Mouse (Mus musculus): Measurements from ENCODE around the gene Polr2e. TPM values are rescaled to one million over a fixed set of nuclear protein-coding genes. Genes with fewer than 3 reads are reported as not detected.

Polr2e gene
- total and polyA plus RNA-seq, 2 experiments = 26.4 to 74.6 TPM

GRCm38 (mm10) chr10:80053259-80053780, 13.7 kb upstream of the Polr2e start:
- TF ChIP-seq CTCF (IDR thresholded peaks at IDR 0.05; ENCODE audit: low read depth, low read length) (no peak), POLR2A (IDR thresholded peaks at IDR 0.05; ENCODE audit: extremely low read depth, insufficient read depth, low read length) (peak; percentile 98)

GRCm38 (mm10) chr10:80052374-80052764, 12.8 kb upstream of the Polr2e start:
- Histone ChIP-seq H3K4me3 (ENCODE audit: insufficient read depth, low read depth, low read length) (no peak overlapping the region), H3K27me3 (ENCODE audit: control insufficient read depth, insufficient read depth, low read length) (no peaks in the 10 kb centered on the region), H3K4me1 (ENCODE audit: control insufficient read depth, insufficient read depth, low read length) (peaks cover 24% of the 10 kb centered on the region), H3K27ac (replicated peaks; ENCODE audit: insufficient read depth, low read depth, low read length) (peak overlapping the region; percentile 70), H3K79me2 (ENCODE audit: control insufficient read depth, insufficient read depth, low read length) (peaks cover 4% of the 10 kb centered on the region; the same call in 1 of the 2 replicates), H3K9ac (ENCODE audit: low read depth, low read length) (no peak overlapping the region), H3K36me3 (ENCODE audit: control insufficient read depth, insufficient read depth, low read length) (peaks cover 7% of the 10 kb centered on the region; the same call in 1 of the 2 replicates)
- TF ChIP-seq CTCF (IDR thresholded peaks at IDR 0.05; ENCODE audit: low read depth, low read length) = no peak
- no peak for TF ChIP-seq POLR2A (IDR thresholded peaks at IDR 0.05; ENCODE audit: extremely low read depth, insufficient read depth, low read length)
- 22% methylated on average over 5 of the region's 5 CpGs for WGBS
- DNase-seq (ENCODE audit: extremely low read depth, low read depth, low spot score) = peak; percentile 70

More at GRCm38 (mm10) chr10:80053259-80053780, 13.7 kb upstream of the Polr2e start:
- Histone ChIP-seq H3K9ac (ENCODE audit: low read depth, low read length) (peak overlapping the region; percentile 97), H3K79me2 (ENCODE audit: control insufficient read depth, insufficient read depth, low read length) (peaks cover 7% of the 10 kb centered on the region; the same call in 1 of the 2 replicates), H3K4me3 (ENCODE audit: insufficient read depth, low read depth, low read length) (peak overlapping the region; percentile 78), H3K4me1 (ENCODE audit: control insufficient read depth, insufficient read depth, low read length) (peaks cover 24% of the 10 kb centered on the region), H3K27me3 (ENCODE audit: control insufficient read depth, insufficient read depth, low read length) (no peaks in the 10 kb centered on the region), H3K36me3 (ENCODE audit: control insufficient read depth, insufficient read depth, low read length) (peaks cover 15% of the 10 kb centered on the region; the same call in 1 of the 2 replicates), H3K27ac (replicated peaks; ENCODE audit: insufficient read depth, low read depth, low read length) (peak overlapping the region; percentile 93)
- WGBS = under 1% methylated on average over 47 of the region's 47 CpGs
- DNase-seq (ENCODE audit: extremely low read depth, low read depth, low spot score) = peak; percentile 93

GRCm38 (mm10) chr10:80051618-80052373, 12.2 kb upstream of the Polr2e start:
- Histone ChIP-seq H3K4me3 (ENCODE audit: insufficient read depth, low read depth, low read length) (no peak overlapping the region), H3K36me3 (ENCODE audit: control insufficient read depth, insufficient read depth, low read length) (peaks cover 5% of the 10 kb centered on the region; the same call in 1 of the 2 replicates), H3K9ac (ENCODE audit: low read depth, low read length) (peak overlapping the region; percentile 23), H3K4me1 (ENCODE audit: control insufficient read depth, insufficient read depth, low read length) (peaks cover 24% of the 10 kb centered on the region), H3K27me3 (ENCODE audit: control insufficient read depth, insufficient read depth, low read length) (no peaks in the 10 kb centered on the region), H3K79me2 (ENCODE audit: control insufficient read depth, insufficient read depth, low read length) (peaks cover 2% of the 10 kb centered on the region; the same call in 1 of the 2 replicates), H3K27ac (replicated peaks; ENCODE audit: insufficient read depth, low read depth, low read length) (peak overlapping the region; percentile 70)
- peak; percentile 84 for DNase-seq (ENCODE audit: extremely low read depth, low read depth, low spot score)
- 31% methylated on average over 14 of the region's 14 CpGs for WGBS
- no peak for TF ChIP-seq POLR2A (IDR thresholded peaks at IDR 0.05; ENCODE audit: extremely low read depth, insufficient read depth, low read length)
- no peak for TF ChIP-seq CTCF (IDR thresholded peaks at IDR 0.05; ENCODE audit: low read depth, low read length)

GRCm38 (mm10) chr10:80050885-80051617, 11.5 kb upstream of the Polr2e start:
- DNase-seq (ENCODE audit: extremely low read depth, low read depth, low spot score) = no peak
- 64% methylated on average over 15 of the region's 15 CpGs for WGBS
- Histone ChIP-seq H3K9ac (ENCODE audit: low read depth, low read length) (peak overlapping the region; percentile 23; the same call in 1 of the 2 replicates), H3K79me2 (ENCODE audit: control insufficient read depth, insufficient read depth, low read length) (peaks cover 2% of the 10 kb centered on the region; the same call in 1 of the 2 replicates), H3K27me3 (ENCODE audit: control insufficient read depth, insufficient read depth, low read length) (no peaks in the 10 kb centered on the region), H3K4me1 (ENCODE audit: control insufficient read depth, insufficient read depth, low read length) (peaks cover 24% of the 10 kb centered on the region), H3K36me3 (ENCODE audit: control insufficient read depth, insufficient read depth, low read length) (peaks cover 5% of the 10 kb centered on the region; the same call in 1 of the 2 replicates), H3K27ac (replicated peaks; ENCODE audit: insufficient read depth, low read depth, low read length) (peak overlapping the region; percentile 70), H3K4me3 (ENCODE audit: insufficient read depth, low read depth, low read length) (no peak overlapping the region)
- no peak for TF ChIP-seq CTCF (IDR thresholded peaks at IDR 0.05; ENCODE audit: low read depth, low read length)
- TF ChIP-seq POLR2A (IDR thresholded peaks at IDR 0.05; ENCODE audit: extremely low read depth, insufficient read depth, low read length) = no peak

GRCm38 (mm10) chr10:80050244-80050643, 10.6 kb upstream of the Polr2e start:
- DNase-seq (ENCODE audit: extremely low read depth, low read depth, low spot score) = no peak
- H3K4me1 ChIP-seq (ENCODE audit: control insufficient read depth, insufficient read depth, low read length) = peaks cover 18% of the 10 kb centered on the region
- H3K4me3 ChIP-seq (ENCODE audit: insufficient read depth, low read depth, low read length) = no peak overlapping the region
- TF ChIP-seq CTCF (IDR thresholded peaks at IDR 0.05; ENCODE audit: low read depth, low read length) = no peak
- TF ChIP-seq POLR2A (IDR thresholded peaks at IDR 0.05; ENCODE audit: extremely low read depth, insufficient read depth, low read length) = no peak
- no peaks in the 10 kb centered on the region; the same call in 1 of the 2 replicates for H3K36me3 ChIP-seq (ENCODE audit: control insufficient read depth, insufficient read depth, low read length)
- no peaks in the 10 kb centered on the region for H3K27me3 ChIP-seq (ENCODE audit: control insufficient read depth, insufficient read depth, low read length)
- no peak overlapping the region for H3K9ac ChIP-seq (ENCODE audit: low read depth, low read length)
- no peak overlapping the region for H3K27ac ChIP-seq (replicated peaks; ENCODE audit: insufficient read depth, low read depth, low read length)
- 33% methylated on average over 6 of the region's 6 CpGs for WGBS
- H3K79me2 ChIP-seq (ENCODE audit: control insufficient read depth, insufficient read depth, low read length) = peaks cover 2% of the 10 kb centered on the region; the same call in 1 of the 2 replicates
